Mouse (Mus musculus): ENCODE data around the gene Srgap3. TPM values are rescaled to one million over a fixed set of nuclear protein-coding genes. Genes with fewer than 3 reads are reported as not detected.

The Srgap3 gene
- total RNA-seq, 1 experiment: 3.3 TPM

DNA sequence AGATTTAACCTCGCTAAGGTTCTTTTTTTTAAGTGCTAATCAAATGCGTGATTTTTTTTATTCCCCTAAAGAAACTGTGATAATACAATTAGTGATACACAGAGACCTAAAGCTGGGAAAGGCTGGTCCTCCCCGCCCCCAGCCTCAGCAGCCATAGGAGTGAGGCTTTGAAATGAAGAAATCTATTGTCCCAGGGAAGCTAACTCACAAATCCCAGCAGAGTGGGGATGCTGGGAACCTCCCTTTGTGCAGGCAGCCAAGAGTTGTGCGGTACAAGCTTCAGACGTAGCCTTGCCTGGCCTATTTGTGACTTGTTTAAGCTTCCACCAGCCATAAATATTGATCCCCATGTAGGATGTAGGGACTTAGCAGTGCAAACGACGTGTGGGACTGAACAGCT, 43.8 kb downstream of the Srgap3 start:
- DNase-seq (ENCODE audit: low read depth, low spot score): no peak
- Histone ChIP-seq H3K36me3 (ENCODE audit: control insufficient read depth, insufficient read depth, low read length, poor library complexity, severe bottlenecking) (no peaks in the 10 kb centered on the region), H3K9me3 (ENCODE audit: control insufficient read depth, insufficient read depth, low read depth, low read length) (no peaks in the 10 kb centered on the region), H3K4me3 (ENCODE audit: insufficient read depth in 1 of 2, low read depth in 1 of 2, low read length in 2 of 2, poor library complexity in 1 of 2, severe bottlenecking in 1 of 2) (no peak overlapping the region), H3K9ac (ENCODE audit: insufficient read depth, low read depth, low read length, poor library complexity, severe bottlenecking) (no peak overlapping the region), H3K27ac (ENCODE audit: insufficient read depth, low read depth, low read length, poor library complexity, severe bottlenecking) (no peak overlapping the region), H3K4me1 (ENCODE audit: control insufficient read depth in 2 of 2, insufficient read depth in 2 of 2, low read length in 2 of 2, poor library complexity in 1 of 2) (peaks cover 4% of the 10 kb centered on the region in 2 experiments)
- TF ChIP-seq CHD2 (IDR thresholded peaks at IDR 0.05; ENCODE audit: low read depth, low read length) (no peak), ZC3H11A (IDR thresholded peaks at IDR 0.05; ENCODE audit: borderline replicate concordance, low read depth, low read length) (no peak), HCFC1 (IDR thresholded peaks at IDR 0.05; ENCODE audit: borderline replicate concordance, insufficient read depth, low read length) (no peak), MAFK (IDR thresholded peaks at IDR 0.05; ENCODE audit: insufficient read depth, low read depth, low read length) (no peak)
- in situ Hi-C loops (cut with MboI; ENCODE audit: low sequenced_read_pairs in 2 of 2, unreplicated experiment in 2 of 2): no loop called here

DNA sequence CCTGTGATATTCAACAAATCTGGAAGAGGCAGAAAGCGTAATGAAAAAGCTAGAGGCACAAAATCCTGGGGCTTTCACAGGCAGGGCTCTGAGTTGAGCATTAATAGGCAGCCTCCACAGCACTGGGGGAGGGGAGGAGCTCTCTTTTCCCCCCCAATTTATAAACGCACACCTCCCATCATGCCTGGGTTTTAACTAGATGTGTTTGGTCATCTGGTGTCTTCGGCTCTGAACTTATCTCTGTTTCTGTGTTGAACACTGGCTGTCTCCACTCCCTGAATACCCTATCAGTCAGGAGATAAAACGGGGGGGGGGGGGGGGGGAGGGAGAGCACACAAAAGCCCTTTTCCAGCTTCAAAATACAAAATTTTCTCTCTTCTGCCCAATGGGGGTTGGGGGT, 44.3 kb downstream of the Srgap3 start:
- Histone ChIP-seq H3K36me3 (ENCODE audit: control insufficient read depth, insufficient read depth, low read length, poor library complexity, severe bottlenecking) (no peaks in the 10 kb centered on the region), H3K4me1 (ENCODE audit: control insufficient read depth in 2 of 2, insufficient read depth in 2 of 2, low read length in 2 of 2, poor library complexity in 1 of 2) (peaks cover 4% of the 10 kb centered on the region in 2 experiments), H3K9me3 (ENCODE audit: control insufficient read depth, insufficient read depth, low read depth, low read length) (no peaks in the 10 kb centered on the region), H3K27ac (ENCODE audit: insufficient read depth, low read depth, low read length, poor library complexity, severe bottlenecking) (no peak overlapping the region), H3K4me3 (ENCODE audit: insufficient read depth in 1 of 2, low read depth in 1 of 2, low read length in 2 of 2, poor library complexity in 1 of 2, severe bottlenecking in 1 of 2) (no peak overlapping the region), H3K9ac (ENCODE audit: insufficient read depth, low read depth, low read length, poor library complexity, severe bottlenecking) (no peak overlapping the region)
- in situ Hi-C loops (cut with MboI; ENCODE audit: low sequenced_read_pairs in 2 of 2, unreplicated experiment in 2 of 2): no loop called here
- TF ChIP-seq CHD2 (IDR thresholded peaks at IDR 0.05; ENCODE audit: low read depth, low read length): no peak
- TF ChIP-seq HCFC1 (IDR thresholded peaks at IDR 0.05; ENCODE audit: borderline replicate concordance, insufficient read depth, low read length): no peak
- no peak for TF ChIP-seq ZNF384 (IDR thresholded peaks at IDR 0.05; ENCODE audit: low read depth, low read length)
- no peak for TF ChIP-seq ZC3H11A (IDR thresholded peaks at IDR 0.05; ENCODE audit: borderline replicate concordance, low read depth, low read length)
- TF ChIP-seq MAFK (IDR thresholded peaks at IDR 0.05; ENCODE audit: insufficient read depth, low read depth, low read length): no peak
- no peak for DNase-seq (ENCODE audit: low read depth, low spot score)

DNA sequence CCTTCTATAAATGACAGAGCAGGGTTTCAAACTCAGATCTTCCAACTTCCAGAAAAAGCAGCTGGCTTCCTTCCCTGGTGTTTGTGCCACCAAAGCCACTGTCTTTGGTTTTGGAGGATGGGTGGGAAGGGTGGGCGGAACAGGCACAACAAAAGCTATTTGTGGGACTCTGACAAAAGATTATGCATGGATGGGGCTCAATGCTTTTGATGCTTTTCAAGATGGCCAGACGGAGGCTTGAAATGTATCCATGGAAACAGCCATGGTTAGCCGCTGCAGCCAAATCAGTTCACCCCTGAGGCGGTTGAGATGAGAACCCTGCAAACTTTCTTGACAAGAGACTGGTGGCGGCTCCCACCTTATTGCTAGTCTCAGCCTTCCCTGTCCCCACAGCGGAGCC, 46.8 kb downstream of the Srgap3 start:
- DNase-seq (ENCODE audit: low read depth, low spot score): no peak
- in situ Hi-C loops (cut with MboI; ENCODE audit: low sequenced_read_pairs in 2 of 2, unreplicated experiment in 2 of 2): no loop called here
- Histone ChIP-seq H3K27ac (ENCODE audit: insufficient read depth, low read depth, low read length, poor library complexity, severe bottlenecking) (no peak overlapping the region), H3K36me3 (ENCODE audit: control insufficient read depth, insufficient read depth, low read length, poor library complexity, severe bottlenecking) (no peaks in the 10 kb centered on the region), H3K4me1 (ENCODE audit: control insufficient read depth in 2 of 2, insufficient read depth in 2 of 2, low read length in 2 of 2, poor library complexity in 1 of 2) (peaks cover 4% of the 10 kb centered on the region in 2 experiments), H3K9ac (ENCODE audit: insufficient read depth, low read depth, low read length, poor library complexity, severe bottlenecking) (no peak overlapping the region), H3K9me3 (ENCODE audit: control insufficient read depth, insufficient read depth, low read depth, low read length) (no peaks in the 10 kb centered on the region), H3K4me3 (ENCODE audit: insufficient read depth in 1 of 2, low read depth in 1 of 2, low read length in 2 of 2, poor library complexity in 1 of 2, severe bottlenecking in 1 of 2) (no peak overlapping the region)
- TF ChIP-seq CHD2 (IDR thresholded peaks at IDR 0.05; ENCODE audit: low read depth, low read length) (no peak), ZNF384 (IDR thresholded peaks at IDR 0.05; ENCODE audit: low read depth, low read length) (no peak), ZC3H11A (IDR thresholded peaks at IDR 0.05; ENCODE audit: borderline replicate concordance, low read depth, low read length) (no peak), MAFK (IDR thresholded peaks at IDR 0.05; ENCODE audit: insufficient read depth, low read depth, low read length) (no peak), HCFC1 (IDR thresholded peaks at IDR 0.05; ENCODE audit: borderline replicate concordance, insufficient read depth, low read length) (no peak)

DNA sequence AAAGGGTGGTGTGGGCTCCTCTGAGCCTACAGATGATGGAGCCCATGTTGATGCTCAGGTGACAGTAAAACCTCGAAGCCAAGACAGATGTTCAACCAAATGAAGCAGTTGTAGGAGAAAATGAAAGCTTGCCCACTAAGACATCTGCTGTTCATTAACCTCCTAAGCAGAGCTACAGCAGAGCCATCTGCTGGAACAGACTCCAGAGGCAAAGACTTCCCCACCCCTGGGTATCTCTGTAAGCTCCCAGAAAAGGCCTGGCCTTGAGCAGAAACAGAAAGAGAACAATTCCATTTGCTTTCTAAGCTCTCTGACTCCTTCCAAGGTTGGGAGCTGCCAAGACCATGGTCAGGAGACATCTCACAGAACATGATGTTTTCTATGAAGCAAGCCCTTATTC, 47.4 kb downstream of the Srgap3 start:
- Histone ChIP-seq H3K4me1 (ENCODE audit: control insufficient read depth in 2 of 2, insufficient read depth in 2 of 2, low read length in 2 of 2, poor library complexity in 1 of 2) (peaks cover 4% of the 10 kb centered on the region in 2 experiments), H3K4me3 (ENCODE audit: insufficient read depth in 1 of 2, low read depth in 1 of 2, low read length in 2 of 2, poor library complexity in 1 of 2, severe bottlenecking in 1 of 2) (no peak overlapping the region), H3K9ac (ENCODE audit: insufficient read depth, low read depth, low read length, poor library complexity, severe bottlenecking) (no peak overlapping the region), H3K27ac (ENCODE audit: insufficient read depth, low read depth, low read length, poor library complexity, severe bottlenecking) (no peak overlapping the region), H3K36me3 (ENCODE audit: control insufficient read depth, insufficient read depth, low read length, poor library complexity, severe bottlenecking) (no peaks in the 10 kb centered on the region), H3K9me3 (ENCODE audit: control insufficient read depth, insufficient read depth, low read depth, low read length) (no peaks in the 10 kb centered on the region)
- no peak for DNase-seq (ENCODE audit: low read depth, low spot score)
- in situ Hi-C loops (cut with MboI; ENCODE audit: low sequenced_read_pairs in 2 of 2, unreplicated experiment in 2 of 2): no loop called here
- TF ChIP-seq MAFK (IDR thresholded peaks at IDR 0.05; ENCODE audit: insufficient read depth, low read depth, low read length) (no peak), CHD2 (IDR thresholded peaks at IDR 0.05; ENCODE audit: low read depth, low read length) (no peak), ZNF384 (IDR thresholded peaks at IDR 0.05; ENCODE audit: low read depth, low read length) (no peak)

DNA sequence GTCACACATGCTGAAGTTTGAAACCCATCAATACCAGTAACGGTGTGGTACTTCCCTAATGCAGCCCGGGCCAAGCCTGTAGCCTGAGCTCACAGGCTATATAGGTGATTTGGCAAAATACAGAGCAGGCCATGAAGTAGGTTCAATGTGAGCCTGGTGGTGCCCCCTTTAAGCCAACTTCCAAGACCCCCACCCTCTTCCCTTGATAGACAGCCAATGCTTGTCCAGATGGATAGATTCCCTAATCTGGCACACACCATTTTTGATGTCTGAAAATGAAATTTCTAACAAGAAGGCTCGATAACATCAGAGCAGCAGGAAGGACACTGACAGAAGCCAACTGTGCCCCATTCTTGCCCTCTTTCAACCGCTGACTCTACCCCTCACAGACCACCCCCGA, 47.8 kb downstream of the Srgap3 start:
- H3K27ac ChIP-seq (ENCODE audit: insufficient read depth, low read depth, low read length, poor library complexity, severe bottlenecking): no peak overlapping the region

More for the DNA sequence above, 47.8 kb downstream of the Srgap3 start:
- TF ChIP-seq ZNF384 (IDR thresholded peaks at IDR 0.05; ENCODE audit: low read depth, low read length) (no peak), ZC3H11A (IDR thresholded peaks at IDR 0.05; ENCODE audit: borderline replicate concordance, low read depth, low read length) (no peak), MAFK (IDR thresholded peaks at IDR 0.05; ENCODE audit: insufficient read depth, low read depth, low read length) (no peak), HCFC1 (IDR thresholded peaks at IDR 0.05; ENCODE audit: borderline replicate concordance, insufficient read depth, low read length) (no peak), CHD2 (IDR thresholded peaks at IDR 0.05; ENCODE audit: low read depth, low read length) (no peak)
- DNase-seq (ENCODE audit: low read depth, low spot score): no peak
- Histone ChIP-seq H3K36me3 (ENCODE audit: control insufficient read depth, insufficient read depth, low read length, poor library complexity, severe bottlenecking) (no peaks in the 10 kb centered on the region), H3K4me1 (ENCODE audit: control insufficient read depth in 2 of 2, insufficient read depth in 2 of 2, low read length in 2 of 2, poor library complexity in 1 of 2) (peaks cover 4% of the 10 kb centered on the region in 2 experiments), H3K9me3 (ENCODE audit: control insufficient read depth, insufficient read depth, low read depth, low read length) (no peaks in the 10 kb centered on the region), H3K4me3 (ENCODE audit: insufficient read depth in 1 of 2, low read depth in 1 of 2, low read length in 2 of 2, poor library complexity in 1 of 2, severe bottlenecking in 1 of 2) (no peak overlapping the region), H3K9ac (ENCODE audit: insufficient read depth, low read depth, low read length, poor library complexity, severe bottlenecking) (no peak overlapping the region)
- in situ Hi-C loops (cut with MboI; ENCODE audit: low sequenced_read_pairs in 2 of 2, unreplicated experiment in 2 of 2): no loop called here
